Mouse (Mus musculus): ENCODE data around the gene Il1rl1. TPM values are rescaled to one million over a fixed set of nuclear protein-coding genes. Genes with fewer than 3 reads are reported as not detected.
A peak's percentile ranks its signal among the peaks of the same experiment; 100 is the strongest.

Il1rl1 gene
- polyA plus RNA-seq, 1 experiment: 1.9 TPM

GRCm38 (mm10) chr1:40469900-40470299 is 40.5 kb downstream of the Il1rl1 start:
- Histone ChIP-seq H3K27me3 (ENCODE audit: control insufficient read depth, insufficient read depth, low read length) (no peaks in the 10 kb centered on the region), H3K27ac (ENCODE audit: insufficient read depth, low read depth, low read length) (no peak overlapping the region), H3K4me3 (ENCODE audit: low read depth, low read length) (no peak overlapping the region), H3K4me1 (ENCODE audit: control insufficient read depth, insufficient read depth, insufficient read length, low read length) (peaks cover 3% of the 10 kb centered on the region; the same call in 1 of the 2 replicates), H3K36me3 (ENCODE audit: control insufficient read depth, insufficient read depth, low read length) (no peaks in the 10 kb centered on the region)
- 80% methylated on average over 12 of the region's 12 CpGs for WGBS
- no peak for TF ChIP-seq CTCF (IDR thresholded peaks at IDR 0.05; ENCODE audit: extremely low read depth, insufficient read length, insufficient replicate concordance, low read depth, low read length)
- no peak for TF ChIP-seq POLR2A (IDR thresholded peaks at IDR 0.05; ENCODE audit: low read depth, low read length)

DNA sequence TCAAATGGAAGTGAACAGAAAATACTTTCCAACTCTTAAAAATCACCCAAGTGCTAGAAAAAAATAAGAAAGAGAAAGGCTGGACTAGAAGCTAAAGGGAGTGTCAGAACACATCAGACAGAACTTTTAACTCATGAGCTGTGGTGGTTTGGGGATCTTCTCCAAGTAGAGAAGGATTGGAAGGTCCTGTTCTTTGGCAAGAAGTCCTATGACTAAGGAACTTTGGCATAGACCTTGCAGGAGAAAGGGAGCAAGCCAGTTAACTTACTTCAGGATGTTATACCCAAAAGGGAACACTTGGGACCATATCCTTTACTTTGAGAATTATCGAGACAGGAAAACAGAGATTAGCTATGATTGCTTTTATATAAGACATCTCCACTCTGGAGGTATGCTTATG is 43.0 kb downstream of the Il1rl1 start:
- TF ChIP-seq CTCF (IDR thresholded peaks at IDR 0.05; ENCODE audit: extremely low read depth, insufficient read length, insufficient replicate concordance, low read depth, low read length) (no peak), POLR2A (IDR thresholded peaks at IDR 0.05; ENCODE audit: low read depth, low read length) (no peak)
- Histone ChIP-seq H3K4me3 (ENCODE audit: low read depth, low read length) (no peak overlapping the region), H3K36me3 (ENCODE audit: control insufficient read depth, insufficient read depth, low read length) (no peaks in the 10 kb centered on the region), H3K4me1 (ENCODE audit: control insufficient read depth, insufficient read depth, insufficient read length, low read length) (0 out of 2 replicates have a peak, but pooled peaks cover 2% of the 10 kb centered on the region), H3K27me3 (ENCODE audit: control insufficient read depth, insufficient read depth, low read length) (no peaks in the 10 kb centered on the region), H3K27ac (ENCODE audit: insufficient read depth, low read depth, low read length) (no peak overlapping the region)
- 85% methylated on average over 1 of the region's 1 CpGs for WGBS

GRCm38 (mm10) chr1:40473640-40474039 is 44.3 kb downstream of the Il1rl1 start:
- WGBS: 79% methylated on average over 4 of the region's 4 CpGs
- TF ChIP-seq POLR2A (IDR thresholded peaks at IDR 0.05; ENCODE audit: low read depth, low read length): no peak
- TF ChIP-seq CTCF (IDR thresholded peaks at IDR 0.05; ENCODE audit: extremely low read depth, insufficient read length, insufficient replicate concordance, low read depth, low read length): no peak

GRCm38 (mm10) chr1:40474336-40474735 is 45.0 kb downstream of the Il1rl1 start:
- H3K27me3 ChIP-seq (ENCODE audit: control insufficient read depth, insufficient read depth, low read length): no peaks in the 10 kb centered on the region
- H3K36me3 ChIP-seq (ENCODE audit: control insufficient read depth, insufficient read depth, low read length): no peaks in the 10 kb centered on the region
- WGBS: 70% methylated on average over 5 of the region's 5 CpGs
- H3K4me3 ChIP-seq (ENCODE audit: low read depth, low read length): no peak overlapping the region
- H3K4me1 ChIP-seq (ENCODE audit: control insufficient read depth, insufficient read depth, insufficient read length, low read length): 0 out of 2 replicates have a peak, but pooled peaks cover 2% of the 10 kb centered on the region
- TF ChIP-seq POLR2A (IDR thresholded peaks at IDR 0.05; ENCODE audit: low read depth, low read length) (no peak), CTCF (IDR thresholded peaks at IDR 0.05; ENCODE audit: extremely low read depth, insufficient read length, insufficient replicate concordance, low read depth, low read length) (no peak)
- no peak overlapping the region for H3K27ac ChIP-seq (ENCODE audit: insufficient read depth, low read depth, low read length)

More at GRCm38 (mm10) chr1:40473640-40474039, 44.3 kb downstream of the Il1rl1 start:
- no peaks in the 10 kb centered on the region for H3K27me3 ChIP-seq (ENCODE audit: control insufficient read depth, insufficient read depth, low read length)
- H3K4me1 ChIP-seq (ENCODE audit: control insufficient read depth, insufficient read depth, insufficient read length, low read length): 0 out of 2 replicates have a peak, but pooled peaks cover 2% of the 10 kb centered on the region
- no peak overlapping the region for H3K27ac ChIP-seq (ENCODE audit: insufficient read depth, low read depth, low read length)
- no peaks in the 10 kb centered on the region for H3K36me3 ChIP-seq (ENCODE audit: control insufficient read depth, insufficient read depth, low read length)
- no peak overlapping the region for H3K4me3 ChIP-seq (ENCODE audit: low read depth, low read length)

DNA sequence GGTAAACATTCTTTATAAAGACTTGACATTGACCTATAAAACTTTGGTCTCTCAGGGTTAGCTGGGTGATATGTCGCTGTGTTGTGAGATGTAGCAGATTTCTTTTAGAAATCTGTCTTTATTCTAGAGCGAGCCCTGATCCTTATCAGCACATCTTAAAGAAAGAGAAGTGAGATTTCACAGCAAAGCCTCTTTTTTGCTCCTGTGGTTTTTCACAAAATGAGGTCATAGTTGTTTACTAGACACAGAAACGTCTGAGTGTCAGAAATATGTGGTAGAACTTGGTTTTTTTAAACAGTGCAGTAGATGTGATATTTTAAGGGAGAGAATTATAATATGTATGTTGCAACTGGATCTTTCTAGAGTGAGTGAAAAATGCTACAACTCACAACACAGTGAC is 46.3 kb downstream of the Il1rl1 start:
- TF ChIP-seq POLR2A (IDR thresholded peaks at IDR 0.05; ENCODE audit: low read depth, low read length): no peak
- TF ChIP-seq CTCF (IDR thresholded peaks at IDR 0.05; ENCODE audit: extremely low read depth, insufficient read length, insufficient replicate concordance, low read depth, low read length): no peak
- no peak overlapping the region for H3K4me3 ChIP-seq (ENCODE audit: low read depth, low read length)
- no peaks in the 10 kb centered on the region for H3K27me3 ChIP-seq (ENCODE audit: control insufficient read depth, insufficient read depth, low read length)
- H3K4me1 ChIP-seq (ENCODE audit: control insufficient read depth, insufficient read depth, insufficient read length, low read length): 0 out of 2 replicates have a peak, but pooled peaks cover 2% of the 10 kb centered on the region
- H3K36me3 ChIP-seq (ENCODE audit: control insufficient read depth, insufficient read depth, low read length): no peaks in the 10 kb centered on the region
- peak overlapping the region; percentile 59; the same call in 1 of the 2 replicates for H3K27ac ChIP-seq (ENCODE audit: insufficient read depth, low read depth, low read length)
- WGBS: 49% methylated on average over 3 of the region's 3 CpGs

DNA sequence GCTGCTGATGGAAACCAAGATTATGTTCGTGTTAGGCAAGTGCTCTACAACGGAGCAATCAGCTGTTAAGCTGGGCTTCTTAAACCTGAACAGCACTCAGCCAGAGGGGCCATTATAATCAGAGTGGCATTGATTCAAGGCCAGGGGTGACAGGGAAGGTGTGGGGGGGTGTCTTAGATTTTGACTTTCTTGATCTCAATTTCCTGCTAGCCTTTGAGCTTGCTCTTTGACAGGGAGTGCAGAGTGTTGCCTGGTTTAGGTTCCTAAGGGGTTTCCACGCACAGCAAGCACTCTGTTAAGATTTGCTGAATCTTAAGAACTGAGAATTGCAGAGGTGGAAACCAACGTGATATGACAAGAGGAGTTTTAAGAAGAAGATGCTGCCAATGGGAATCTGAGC is 47.4 kb downstream of the Il1rl1 start:
- Histone ChIP-seq H3K4me1 (ENCODE audit: control insufficient read depth, insufficient read depth, insufficient read length, low read length) (0 out of 2 replicates have a peak, but pooled peaks cover 2% of the 10 kb centered on the region), H3K27ac (ENCODE audit: insufficient read depth, low read depth, low read length) (no peak overlapping the region; the same call in 1 of the 2 replicates), H3K36me3 (ENCODE audit: control insufficient read depth, insufficient read depth, low read length) (no peaks in the 10 kb centered on the region), H3K27me3 (ENCODE audit: control insufficient read depth, insufficient read depth, low read length) (no peaks in the 10 kb centered on the region), H3K4me3 (ENCODE audit: low read depth, low read length) (no peak overlapping the region)
- 60% methylated on average over 4 of the region's 4 CpGs for WGBS
- TF ChIP-seq CTCF (IDR thresholded peaks at IDR 0.05; ENCODE audit: extremely low read depth, insufficient read length, insufficient replicate concordance, low read depth, low read length) (no peak), POLR2A (IDR thresholded peaks at IDR 0.05; ENCODE audit: low read depth, low read length) (no peak)

DNA sequence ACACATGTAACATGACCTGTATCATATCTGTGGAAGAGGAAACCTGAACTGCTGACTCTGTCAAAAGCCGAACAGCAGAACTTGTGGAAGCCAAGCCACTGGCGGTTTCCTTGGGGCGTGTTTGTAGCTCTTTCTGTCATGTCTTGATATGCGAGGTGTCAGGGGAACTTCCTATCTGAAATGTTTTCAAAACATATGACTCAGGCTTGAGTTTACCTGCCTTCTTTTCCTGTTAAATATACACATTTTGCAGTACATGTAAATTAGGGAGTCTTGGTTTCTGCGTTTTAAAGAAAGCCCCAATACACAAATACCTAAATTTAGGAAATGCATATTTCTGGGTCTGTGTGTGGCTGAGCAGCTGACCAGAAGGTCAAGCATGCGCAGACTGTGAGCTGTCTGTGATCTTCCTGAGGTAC is 50.1 kb downstream of the Il1rl1 start:
- no peak for TF ChIP-seq POLR2A (IDR thresholded peaks at IDR 0.05; ENCODE audit: low read depth, low read length)
- TF ChIP-seq CTCF (IDR thresholded peaks at IDR 0.05; ENCODE audit: extremely low read depth, insufficient read length, insufficient replicate concordance, low read depth, low read length): no peak
- Histone ChIP-seq H3K36me3 (ENCODE audit: control insufficient read depth, insufficient read depth, low read length) (no peaks in the 10 kb centered on the region), H3K4me3 (ENCODE audit: low read depth, low read length) (no peak overlapping the region), H3K27ac (ENCODE audit: insufficient read depth, low read depth, low read length) (no peak overlapping the region), H3K4me1 (ENCODE audit: control insufficient read depth, insufficient read depth, insufficient read length, low read length) (0 out of 2 replicates have a peak, but pooled peaks cover 2% of the 10 kb centered on the region), H3K27me3 (ENCODE audit: control insufficient read depth, insufficient read depth, low read length) (no peaks in the 10 kb centered on the region)
- 64% methylated on average over 6 of the region's 6 CpGs for WGBS
